Mouse (Mus musculus) G1E (cell line): Measurements from ENCODE around the gene Dyrk1a. TPM values are rescaled to one million over a fixed set of nuclear protein-coding genes. Genes with fewer than 3 reads are reported as not detected.

Experiments
- ATAC-seq: 2 replicates; pipeline ENCODE4 v1.8.0; 2016; ENCODE audit warnings: mild to moderate bottlenecking; ENCODE audit not compliant: insufficient number of reproducible peaks, poor library complexity, low FRiP score, severe bottlenecking; ENCODE audit errors: extremely low read depth
- DNase-seq: peaks from one replicate; pipeline ENCODE4 v3.0.0; 2012; ENCODE audit warnings: low spot score
- H3K27me3 ChIP-seq: 2 replicates; pipeline ENCODE4 v1.6.1; 2012; ENCODE audit warnings: mild to moderate bottlenecking, low read length, inconsistent platforms; ENCODE audit not compliant: insufficient read depth
- H3K36me3 ChIP-seq: replicated peaks from 2 replicates; pipeline ENCODE3; 2012; ENCODE audit warnings: mild to moderate bottlenecking, inconsistent platforms
- H3K4me1 ChIP-seq: 2 replicates; pipeline ENCODE4 v1.6.1; 2012; ENCODE audit warnings: low read depth, low read length, inconsistent platforms, mixed read lengths; ENCODE audit not compliant: insufficient read depth
- H3K4me3 ChIP-seq: 2 replicates; pipeline ENCODE4 v1.5.1; 2012; ENCODE audit warnings: low read depth, mild to moderate bottlenecking, inconsistent platforms, low read length, moderate library complexity, mixed read lengths
- H3K9me3 ChIP-seq: replicated peaks from 2 replicates; pipeline ENCODE4 v1.6.1; 2012; ENCODE audit warnings: inconsistent platforms
- CTCF ChIP-seq: IDR thresholded peaks from 2 replicates; pipeline ENCODE4 v1.5.1; 2012; ENCODE audit warnings: low read depth, low read length, inconsistent platforms, mixed read lengths
- GATA1 ChIP-seq: IDR thresholded peaks from 2 replicates; pipeline ENCODE4 v1.6.1; 2012; ENCODE audit warnings: borderline replicate concordance, low read length, inconsistent platforms, mixed read lengths
- GATA2 ChIP-seq: IDR thresholded peaks from 2 replicates; pipeline ENCODE4 v1.6.1; 2012; ENCODE audit warnings: low read depth, low read length, inconsistent platforms, borderline replicate concordance
- POLR2AphosphoS5 ChIP-seq: IDR thresholded peaks from 2 replicates; pipeline ENCODE4 v1.6.1; 2012; ENCODE audit warnings: low read depth, low read length, inconsistent platforms; ENCODE audit not compliant: insufficient replicate concordance
- TAL1 ChIP-seq: conservative IDR thresholded peaks from 2 replicates; pipeline ENCODE4 v1.6.1; 2012; ENCODE audit warnings: low read depth, low read length, inconsistent platforms, mixed read lengths
- polyA plus RNA-seq: library from polyadenylated mRNA; stranded (reverse); fragments of >175 nt; gene quantifications from 2 replicates; pipeline ENCODE4 v1.2.3, GENCODE M21; 2012
- total RNA-seq, 2 experiments: library from RNA; stranded (forward) in 1 of 2; stranded (reverse) in 1 of 2; fragments of 200-1000 nt in 1 of 2; fragments of >200 nt in 1 of 2; fragmentation: Nextera tagmentation in 1 of 2; gene quantifications; 2 replicates each; pipeline ENCODE4 v1.2.3; 2014 to 2017

Gene Dyrk1a
- total and polyA plus RNA-seq, 3 experiments: 14.5 to 106 (median 67.3) TPM

- no peak for DNase-seq
Observed at GRCm38 (mm10) chr16:94717051-94717450, 147.2 kb downstream of the Dyrk1a start.

GRCm38 (mm10) chr16:94718919-94719318 is 149.1 kb downstream of the Dyrk1a start:
- peaks cover under 1% of the 10 kb centered on the region; the same call in 1 of the 2 replicates for H3K4me1 ChIP-seq
- H3K27me3 ChIP-seq: peaks cover 9% of the 10 kb centered on the region; the same call in 1 of the 2 replicates
- DNase-seq: no peak
- no peak for ATAC-seq
- H3K4me3 ChIP-seq: no peak overlapping the region
- H3K36me3 ChIP-seq: no peaks in the 10 kb centered on the region
- H3K9me3 ChIP-seq: peaks cover 12% of the 10 kb centered on the region
- no peak for TF ChIP-seq TAL1
- no peak for TF ChIP-seq POLR2AphosphoS5
- TF ChIP-seq GATA2: no peak
- no peak for TF ChIP-seq CTCF
- no peak for TF ChIP-seq GATA1

More at GRCm38 (mm10) chr16:94717051-94717450, 147.2 kb downstream of the Dyrk1a start:
- Histone ChIP-seq H3K4me1 (peaks cover 7% of the 10 kb centered on the region), H3K36me3 (no peaks in the 10 kb centered on the region), H3K27me3 (peaks cover 8% of the 10 kb centered on the region; the same call in 1 of the 2 replicates), H3K4me3 (no peak overlapping the region), H3K9me3 (peaks cover 12% of the 10 kb centered on the region)
- TF ChIP-seq POLR2AphosphoS5 (no peak), TAL1 (no peak), GATA1 (no peak), GATA2 (no peak), CTCF (no peak)
- ATAC-seq: no peak

DNA sequence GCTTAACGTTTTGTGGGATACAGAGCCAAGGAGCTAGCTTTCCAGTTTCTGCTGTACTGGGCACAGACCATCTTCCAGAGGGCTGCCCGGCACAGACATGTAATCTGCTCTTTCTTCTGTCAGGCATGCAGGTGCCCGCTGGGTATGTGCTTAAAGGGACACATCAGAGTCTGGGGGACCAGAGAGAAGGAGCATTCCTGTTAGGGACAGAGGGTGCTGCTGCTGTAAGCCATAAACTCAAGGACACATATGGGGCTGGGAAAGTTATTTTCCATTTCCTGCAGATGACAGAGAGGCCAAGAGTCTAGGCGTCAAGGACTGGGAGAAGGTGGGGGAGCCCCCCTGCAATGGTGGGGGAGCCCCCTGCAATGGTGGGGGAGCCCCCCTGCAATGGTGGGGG is 149.7 kb downstream of the Dyrk1a start:
- Histone ChIP-seq H3K36me3 (no peaks in the 10 kb centered on the region), H3K4me3 (no peak overlapping the region), H3K4me1 (no peaks in the 10 kb centered on the region), H3K27me3 (peaks cover 13% of the 10 kb centered on the region; the same call in 1 of the 2 replicates), H3K9me3 (peaks cover 12% of the 10 kb centered on the region)
- TF ChIP-seq GATA1 (no peak), POLR2AphosphoS5 (no peak), CTCF (no peak), TAL1 (no peak), GATA2 (no peak)
- no peak for DNase-seq
- no peak for ATAC-seq

GRCm38 (mm10) chr16:94720476-94721153 is 150.8 kb downstream of the Dyrk1a start:
- no peaks in the 10 kb centered on the region for H3K4me1 ChIP-seq
- no peak for DNase-seq
- H3K27me3 ChIP-seq: peaks cover 15% of the 10 kb centered on the region; the same call in 1 of the 2 replicates
- H3K9me3 ChIP-seq: peaks cover 12% of the 10 kb centered on the region
- no peaks in the 10 kb centered on the region for H3K36me3 ChIP-seq
- TF ChIP-seq GATA2 (no peak), POLR2AphosphoS5 (no peak), GATA1 (no peak), CTCF (no peak), TAL1 (no peak)
- H3K4me3 ChIP-seq: no peak overlapping the region
- ATAC-seq: no peak

DNA sequence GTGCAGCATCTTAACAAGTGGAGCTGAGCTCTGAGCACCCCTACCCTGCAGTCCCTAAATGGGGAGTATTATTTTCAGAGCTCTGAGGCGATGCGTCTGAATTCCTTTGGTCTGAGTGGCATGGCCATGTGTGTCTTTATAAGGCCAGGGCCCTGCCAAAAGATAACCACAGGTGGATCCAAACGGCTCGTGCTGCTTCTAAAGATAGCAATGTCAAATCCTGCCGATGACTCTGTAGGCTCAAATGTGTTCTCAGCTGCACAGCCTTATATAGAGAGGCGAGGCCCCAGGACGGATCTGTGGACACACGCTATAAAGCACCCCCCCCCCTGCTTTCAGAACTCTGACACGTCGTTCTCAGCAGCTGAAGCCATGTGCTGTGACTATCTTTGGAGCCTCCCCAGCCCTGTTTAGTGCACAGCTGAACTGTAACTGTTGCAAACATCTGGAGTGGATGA is 151.8 kb downstream of the Dyrk1a start:
- no peaks in the 10 kb centered on the region for H3K36me3 ChIP-seq
- no peak overlapping the region for H3K4me3 ChIP-seq
- H3K27me3 ChIP-seq: peaks cover 12% of the 10 kb centered on the region; the same call in 1 of the 2 replicates
- TF ChIP-seq TAL1: no peak
- no peak for TF ChIP-seq CTCF
- TF ChIP-seq POLR2AphosphoS5: no peak
- TF ChIP-seq GATA2: no peak
- TF ChIP-seq GATA1: no peak
- H3K9me3 ChIP-seq: peaks cover 6% of the 10 kb centered on the region
- H3K4me1 ChIP-seq: no peaks in the 10 kb centered on the region
- ATAC-seq (no peak), DNase-seq (no peak)

- ATAC-seq (no peak), DNase-seq (no peak)
- H3K27me3 ChIP-seq: peaks cover 11% of the 10 kb centered on the region; the same call in 1 of the 2 replicates
- H3K9me3 ChIP-seq: no peaks in the 10 kb centered on the region
- TF ChIP-seq POLR2AphosphoS5 (no peak), TAL1 (no peak), GATA1 (no peak), GATA2 (no peak), CTCF (no peak)
- H3K36me3 ChIP-seq: no peaks in the 10 kb centered on the region
- no peaks in the 10 kb centered on the region for H3K4me1 ChIP-seq
- no peak overlapping the region for H3K4me3 ChIP-seq
Observed at GRCm38 (mm10) chr16:94722936-94723335, 153.1 kb downstream of the Dyrk1a start.
